Mouse (Mus musculus): ENCODE data around the gene Drg2.
A peak's percentile ranks its signal among the peaks of the same experiment; 100 is the strongest.

- peak; percentile 81 for TF ChIP-seq CTCF (IDR thresholded peaks at IDR 0.05; ENCODE audit: low read depth, low read length)
- no peak for TF ChIP-seq EP300 (IDR thresholded peaks at IDR 0.05; ENCODE audit: insufficient read depth, low read depth, low read length)
These were observed 11.6 kb downstream of the Drg2 start for GRCm38 (mm10) chr11:60465943-60466380.

All from ES-Bruce4 (cell line).